Comparison of ENCODE assay signal across 10 mouse cellular contexts in genomic region chr17:69109216-69109615, GRCm38 (mm10). TPM values are rescaled to one million over a fixed set of nuclear protein-coding genes. Genes with fewer than 3 reads are reported as not detected.
DNase-seq lines count a peak whose midpoint lies in the region; ATAC-seq and TF ChIP-seq lines count a peak whose summit lies in the region.
"Had no signal": no experiment of that assay in that cellular context is flagged by ENCODE, and none has a peak within 500 bp of the region (broad histone marks: within the 10 kb centered on the region; RNA-seq: fewer than 3 reads in every experiment).

No protein-coding gene starts in this region.

- DNase-seq in heart, postnatal 0 days (ENCODE audit: low spot score), result no peak
- DNase-seq in heart, adult 8-10 months (ENCODE audit: low spot score), result no peak
- no peak for DNase-seq in lung, embryonic 14.5 days
- no peak for DNase-seq in lung, adult 2 months
- peak; percentile 48 for DNase-seq in Muller cell, postnatal 12 days (ENCODE audit: inconsistent ontology term)
- no peak for DNase-seq in gastrocnemius, postnatal 14 days
- DNase-seq: adrenal gland, postnatal 14 days had no signal

- no peaks in the 10 kb centered on the region for H3K27me3 ChIP-seq in heart, postnatal 0 days (ENCODE audit: control insufficient read depth, insufficient read depth, low read length)
- no peaks in the 10 kb centered on the region for H3K27me3 ChIP-seq in lung, embryonic 14.5 days (ENCODE audit: insufficient read depth, low read length)

- no peak for ATAC-seq in heart, postnatal 0 days (ENCODE audit: insufficient read depth, low read depth)
- ATAC-seq in lung, embryonic 14.5 days (ENCODE audit: insufficient read depth), result no peak
- ATAC-seq in common myeloid progenitor, adult 5-6 weeks (replicated peaks; ENCODE audit: low read depth, poor library complexity, severe bottlenecking), result peak; percentile 50; the same call in 1 of the 2 replicates
- no peak for ATAC-seq in inflammation-experienced regulatory T-cells, adult 6 months

- H3K27ac ChIP-seq in heart, postnatal 0 days (ENCODE audit: low read depth), result no peak overlapping the region
- H3K27ac ChIP-seq in lung, embryonic 14.5 days (ENCODE audit: low read depth), result no peak overlapping the region
- H3K27ac ChIP-seq: embryonic facial prominence, embryonic 10.5 days had no signal

- no peak overlapping the region for H3K4me3 ChIP-seq in heart, postnatal 0 days (ENCODE audit: low read depth, low read length)
- H3K4me3 ChIP-seq in lung, embryonic 14.5 days (ENCODE audit: low read depth, low read length), result no peak overlapping the region
- H3K4me3 ChIP-seq in lung, adult 2 months (replicated peaks; ENCODE audit: extremely low read depth, low read depth, low read length), result no peak overlapping the region
- H3K4me3 ChIP-seq: embryonic facial prominence, embryonic 10.5 days had no signal

- intact Hi-C loops in gastrocnemius, postnatal 14 days (cut with DNase I; ENCODE audit: low total_unique reads), result loop anchor here (5.0 to 10.0 kb wide), 2 partner anchors 227 to 934 kb away; no protein-coding TSS in a partner anchor

- TF ChIP-seq EP300 in heart, postnatal 0 days (IDR thresholded peaks at IDR 0.05; ENCODE audit: low read depth), result no peak

- no peaks in the 10 kb centered on the region for H3K9me3 ChIP-seq in heart, postnatal 0 days (replicated peaks; ENCODE audit: control insufficient read depth, low read length)
- no peaks in the 10 kb centered on the region for H3K9me3 ChIP-seq in lung, embryonic 14.5 days (ENCODE audit: low read depth, low read length)
- H3K9me3 ChIP-seq: embryonic facial prominence, embryonic 10.5 days had no signal

- H3K4me1 ChIP-seq in heart, postnatal 0 days (ENCODE audit: control insufficient read depth, insufficient read depth), result peaks cover 10% of the 10 kb centered on the region; the same call in 1 of the 2 replicates
- H3K4me1 ChIP-seq in lung, embryonic 14.5 days (ENCODE audit: insufficient read depth), result no peaks in the 10 kb centered on the region
- H3K4me1 ChIP-seq in lung, adult 2 months (ENCODE audit: control insufficient read depth, insufficient read depth, low read length), result no peaks in the 10 kb centered on the region
- H3K4me1 ChIP-seq: embryonic facial prominence, embryonic 10.5 days had no signal

- no peak overlapping the region for H3K9ac ChIP-seq in heart, postnatal 0 days (replicated peaks; ENCODE audit: low read depth, low read length)
- H3K9ac ChIP-seq in lung, embryonic 14.5 days, result no peak overlapping the region

- H3K36me3 ChIP-seq in heart, postnatal 0 days (replicated peaks; ENCODE audit: control insufficient read depth, insufficient read depth, low read length), result no peaks in the 10 kb centered on the region
- H3K36me3 ChIP-seq in lung, embryonic 14.5 days (ENCODE audit: insufficient read depth), result no peaks in the 10 kb centered on the region
- H3K36me3 ChIP-seq: embryonic facial prominence, embryonic 10.5 days had no signal

- no peak for TF ChIP-seq POLR2A in lung, adult 2 months (IDR thresholded peaks at IDR 0.05; ENCODE audit: borderline replicate concordance, extremely low read depth, low read depth, low read length)

- no peak overlapping the region for H3K4me2 ChIP-seq in heart, postnatal 0 days (ENCODE audit: low read depth, low read length)
- no peak overlapping the region for H3K4me2 ChIP-seq in lung, embryonic 14.5 days

- TF ChIP-seq CTCF in heart, postnatal 0 days (IDR thresholded peaks at IDR 0.05; ENCODE audit: low read depth), result peak; percentile 33
- TF ChIP-seq CTCF in lung, embryonic 14.5 days (IDR thresholded peaks at IDR 0.05; ENCODE audit: low read depth), result peak; percentile 45
- TF ChIP-seq CTCF in lung, adult 2 months (IDR thresholded peaks at IDR 0.05; ENCODE audit: insufficient read depth, low read length), result no peak

- WGBS in heart, postnatal 0 days, result 60% methylated on average over 6 of the region's 6 CpGs
- WGBS in lung, embryonic 14.5 days, result 54% methylated on average over 6 of the region's 6 CpGs
- WGBS in lung, adult 2 months, result 51% methylated on average over 6 of the region's 6 CpGs

RNA-seq across cellular contexts. Expression of gene Epb41l3, which starts 33.7 kb away (rescaled TPM):
- 40.3 and 53.7 TPM in 2 replicates for total RNA-seq in heart, postnatal 0 days (2014; rRNA removed; ENCODE audit: low replicate concordance)
- polyA plus RNA-seq in heart, postnatal 0 days (2015; fragmentation: Nextera tagmentation; extraction: Ambion mirVana), result 38.5 and 41.9 TPM in 2 replicates
- total RNA-seq in heart, adult 8-10 months (2022), result 10 to 100 TPM; 13.7 to 19.4 (median 14.6) TPM
- polyA plus RNA-seq in lung, embryonic 14.5 days (2014; fragmentation: Nextera tagmentation; extraction: Ambion mirVana), result 62.0 and 64.0 TPM in 2 replicates
- polyA plus RNA-seq in lung, adult 2 months (2012; rRNA removed), result 5.0 and 7.2 TPM in 2 replicates
- total RNA-seq in common myeloid progenitor, adult 5-6 weeks (2017), result 3.0 and 3.2 TPM in 2 replicates
- under 1 TPM; 0.16 to 0.98 (median 0.34) TPM for polyA plus RNA-seq in inflammation-experienced regulatory T-cells, adult 6 months (2017; shearing (Covaris generic))
- 1 to 10 TPM; 6.0 to 8.7 TPM for total RNA-seq in gastrocnemius, postnatal 14 days (2021)
